Mouse (Mus musculus) olfactory bulb, adult 2 months (tissue): ENCODE data around the gene Zfp385c.

Experiments
- CTCF ChIP-seq: fragments of 200-500 bp; IDR thresholded peaks from 2 replicates; pipeline ENCODE4 v1.5.1; 2012; ENCODE audit warnings: low read depth, mild to moderate bottlenecking, low read length, moderate library complexity; ENCODE audit not compliant: insufficient read depth
- POLR2A ChIP-seq: fragments of 200-500 bp; IDR thresholded peaks from 2 replicates; pipeline ENCODE4 v1.6.1; 2012; ENCODE audit warnings: mild to moderate bottlenecking, low read depth, low read length, moderate library complexity; ENCODE audit not compliant: insufficient read depth

DNA sequence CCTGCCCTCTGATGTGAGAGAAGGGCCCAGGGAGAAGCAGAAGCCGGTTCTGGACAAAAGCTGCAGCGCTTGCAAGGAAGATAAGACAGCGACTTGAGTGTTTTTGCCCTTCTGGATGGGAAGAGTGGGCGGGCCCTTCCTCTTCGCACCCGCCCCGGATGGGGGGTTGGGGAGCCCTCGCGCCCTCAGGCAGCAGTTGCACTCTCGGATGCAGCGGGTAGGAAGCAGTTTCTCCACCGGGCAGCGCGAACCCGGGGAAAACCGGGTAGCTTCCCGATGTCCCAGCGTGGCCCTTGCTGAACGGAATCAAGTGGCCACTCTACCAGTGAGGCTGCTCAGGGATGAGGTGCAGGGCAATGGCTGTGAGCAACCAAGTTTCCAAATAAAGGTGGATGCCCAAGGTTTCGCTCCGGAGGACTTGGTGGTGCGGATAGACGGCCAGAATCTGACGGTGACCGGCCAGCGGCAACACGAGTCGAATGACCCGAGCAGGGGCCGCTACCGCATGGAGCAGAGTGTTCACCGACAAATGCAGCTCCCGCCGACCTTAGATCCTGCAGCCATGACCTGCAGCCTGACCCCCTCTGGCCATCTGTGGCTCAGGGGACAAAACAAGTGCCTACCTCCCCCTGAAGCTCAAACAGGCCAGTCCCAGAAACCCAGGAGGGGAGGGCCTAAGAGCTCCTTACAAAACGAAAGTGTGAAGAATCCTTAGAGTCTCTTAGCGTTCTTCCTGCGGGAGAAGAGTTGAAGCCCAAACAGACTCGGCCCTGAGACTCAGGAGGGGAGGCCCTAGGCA, 21.7 kb upstream of the Zfp385c start, which contains the start of gene Hspb9:
- TF ChIP-seq CTCF (no peak), POLR2A (peak; percentile 52; the same call in 1 of the 2 replicates)
